Mouse (Mus musculus) kidney, adult 18-20 months (tissue): ENCODE measurements around the gene Acp7.

Experiments used
- DNase-seq: peaks from one replicate; pipeline ENCODE4 v3.0.0; 2021

Gene Acp7

DNA sequence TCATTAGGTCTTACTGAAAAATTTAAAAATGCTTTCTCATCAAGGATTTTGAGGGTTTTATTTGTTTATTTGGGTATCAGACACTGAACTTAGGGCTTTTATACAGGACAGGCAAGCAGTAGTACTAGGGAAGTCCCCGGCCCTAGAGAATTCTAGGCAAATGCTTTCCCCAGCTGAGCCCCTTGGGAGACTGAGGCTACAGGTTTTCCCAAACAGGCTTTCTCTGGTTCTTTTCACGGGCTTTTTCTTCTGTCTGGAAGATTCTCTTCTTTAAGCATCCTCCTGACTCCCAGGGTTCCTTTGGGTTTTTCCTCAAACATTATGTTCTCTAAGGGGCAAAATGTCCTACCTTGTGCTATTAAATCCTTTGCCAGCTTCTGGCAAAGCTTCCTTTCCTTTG, 32.2 kb downstream of the Acp7 start:
- no peak for DNase-seq

DNA sequence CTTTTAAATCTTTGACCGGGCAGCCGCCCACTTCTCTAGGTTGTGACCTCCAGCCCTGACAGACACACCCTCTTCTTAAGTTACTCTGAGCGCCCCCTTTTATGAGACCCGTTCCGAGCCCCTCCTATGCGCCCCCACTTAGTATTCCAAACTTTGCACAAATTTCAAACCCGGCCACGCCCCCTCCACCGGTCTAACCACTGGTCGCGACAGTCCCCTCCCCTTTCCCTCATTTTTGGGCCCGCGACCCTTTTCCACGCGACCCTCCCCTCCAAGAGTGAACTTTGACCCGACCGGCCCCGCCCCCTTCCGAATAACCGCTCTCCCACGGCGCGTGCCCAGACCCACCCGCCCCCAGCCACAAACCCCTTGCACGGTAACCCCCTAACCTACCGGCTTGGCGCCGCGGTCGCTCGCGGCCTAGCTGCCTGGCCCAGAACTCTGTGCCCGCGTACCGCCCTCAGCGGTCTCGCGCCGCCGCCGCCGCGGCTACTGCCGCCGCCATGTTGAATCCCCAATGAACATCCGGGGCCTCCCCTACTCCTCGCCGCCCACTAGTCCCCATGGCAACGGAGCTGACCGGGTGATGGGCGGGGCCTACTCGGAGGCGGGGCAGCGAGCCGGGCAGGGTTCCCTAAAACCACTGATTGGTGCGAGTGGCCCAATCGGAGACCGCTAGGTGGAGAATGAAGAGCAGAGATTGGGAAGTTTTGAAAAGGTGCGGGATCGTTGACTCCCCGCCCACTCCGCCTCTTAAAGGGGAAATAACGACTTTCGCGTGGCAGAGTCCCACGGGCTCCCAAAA, 33.3 kb downstream of the Acp7 start, which contains the start of the genes Samd4b and Pak4:
TSS of gene Samd4b (minus strand) at position 503 of the 805 bp plus-strand sequence.
TSS of gene Pak4 (minus strand) at position 544 of the 805 bp plus-strand sequence.
- peak; percentile 99 for DNase-seq

DNA sequence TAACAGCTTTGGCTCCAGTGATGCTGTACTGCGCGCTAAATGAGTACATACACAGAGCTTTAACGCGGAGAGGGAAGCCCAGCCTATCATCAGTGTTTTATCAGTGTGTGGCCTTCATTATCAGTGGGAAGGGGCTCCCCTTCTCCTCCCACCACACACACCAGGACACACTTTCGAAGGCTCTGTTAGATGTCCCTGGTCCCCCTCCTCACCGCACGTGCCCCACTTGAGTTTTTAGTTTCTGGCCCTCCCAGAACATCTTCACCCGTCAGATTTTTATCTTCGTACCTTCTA, 33.9 kb downstream of the Acp7 start:
- DNase-seq: no peak

DNA sequence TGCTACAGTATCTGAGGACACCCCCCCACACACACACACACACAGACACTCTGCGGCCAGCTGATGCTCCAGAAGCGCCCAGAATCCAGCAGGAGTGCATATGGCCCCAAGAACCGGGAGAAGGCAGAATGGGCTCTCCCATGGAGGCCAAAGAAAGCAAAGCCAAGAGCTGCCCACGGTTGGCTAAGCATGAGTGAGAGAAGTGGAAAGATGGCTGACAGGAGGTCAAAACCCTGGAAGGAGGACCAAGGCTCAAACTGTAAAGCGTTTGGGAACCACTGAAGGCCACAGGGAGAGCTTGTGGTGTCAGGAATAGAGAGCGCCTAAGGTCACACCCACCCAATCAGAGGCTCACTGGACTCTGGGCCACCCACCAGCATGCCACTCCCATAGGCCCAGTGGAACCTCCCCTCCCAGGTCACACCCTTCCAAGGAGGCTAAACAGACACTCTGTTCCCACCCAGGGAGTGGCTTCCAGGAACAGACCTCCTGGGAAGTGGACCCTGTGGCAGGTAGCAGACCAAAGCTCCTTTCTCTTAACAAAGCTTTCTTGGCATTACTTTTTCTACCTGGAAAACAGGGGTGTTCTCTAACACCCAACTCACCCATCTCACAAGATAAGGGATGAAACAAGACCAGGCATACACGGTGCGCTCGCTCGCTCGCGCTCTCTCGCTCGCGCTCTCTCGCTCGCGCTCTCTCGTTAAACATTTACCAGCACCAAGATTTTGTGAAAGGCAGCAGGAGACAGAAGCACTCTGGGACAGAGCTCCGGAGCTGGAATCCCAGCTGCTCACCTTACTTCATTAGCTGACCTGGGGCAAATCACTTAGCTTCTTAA, 34.5 kb downstream of the Acp7 start:
- DNase-seq: peak; percentile 85

DNA sequence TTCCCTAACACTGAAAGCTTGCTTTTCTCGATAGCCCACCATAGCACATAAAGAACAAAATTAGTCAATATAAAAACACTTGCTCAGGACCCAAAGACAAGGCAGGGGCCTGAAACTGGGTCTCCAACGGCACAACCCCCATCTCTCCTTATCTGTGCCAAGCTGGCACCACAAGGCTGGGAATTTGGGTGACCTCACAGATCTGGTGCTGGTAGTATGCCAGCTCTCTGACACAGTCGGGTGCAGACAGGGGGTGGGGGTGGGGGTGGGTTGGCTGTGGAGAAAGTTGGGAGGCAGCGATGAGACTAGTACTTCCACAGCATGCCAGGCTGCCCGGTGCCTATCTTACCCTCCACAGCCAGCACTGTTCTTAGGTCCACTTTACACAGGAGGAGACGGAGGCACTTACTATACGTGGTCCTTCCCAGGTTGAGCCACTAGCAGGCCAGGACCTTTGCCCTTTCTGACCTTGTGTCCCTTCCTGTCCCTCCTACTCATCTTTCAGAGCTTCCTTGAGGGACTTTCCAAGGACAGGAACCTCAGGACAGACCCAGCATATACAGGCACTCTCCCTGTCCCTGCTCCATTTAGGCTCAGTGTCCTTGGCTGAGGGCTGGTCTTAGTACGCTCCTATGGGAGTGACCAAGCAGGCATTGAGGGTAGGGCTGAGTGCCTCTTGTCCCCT, 35.2 kb downstream of the Acp7 start:
- DNase-seq: peak; percentile 45

DNA sequence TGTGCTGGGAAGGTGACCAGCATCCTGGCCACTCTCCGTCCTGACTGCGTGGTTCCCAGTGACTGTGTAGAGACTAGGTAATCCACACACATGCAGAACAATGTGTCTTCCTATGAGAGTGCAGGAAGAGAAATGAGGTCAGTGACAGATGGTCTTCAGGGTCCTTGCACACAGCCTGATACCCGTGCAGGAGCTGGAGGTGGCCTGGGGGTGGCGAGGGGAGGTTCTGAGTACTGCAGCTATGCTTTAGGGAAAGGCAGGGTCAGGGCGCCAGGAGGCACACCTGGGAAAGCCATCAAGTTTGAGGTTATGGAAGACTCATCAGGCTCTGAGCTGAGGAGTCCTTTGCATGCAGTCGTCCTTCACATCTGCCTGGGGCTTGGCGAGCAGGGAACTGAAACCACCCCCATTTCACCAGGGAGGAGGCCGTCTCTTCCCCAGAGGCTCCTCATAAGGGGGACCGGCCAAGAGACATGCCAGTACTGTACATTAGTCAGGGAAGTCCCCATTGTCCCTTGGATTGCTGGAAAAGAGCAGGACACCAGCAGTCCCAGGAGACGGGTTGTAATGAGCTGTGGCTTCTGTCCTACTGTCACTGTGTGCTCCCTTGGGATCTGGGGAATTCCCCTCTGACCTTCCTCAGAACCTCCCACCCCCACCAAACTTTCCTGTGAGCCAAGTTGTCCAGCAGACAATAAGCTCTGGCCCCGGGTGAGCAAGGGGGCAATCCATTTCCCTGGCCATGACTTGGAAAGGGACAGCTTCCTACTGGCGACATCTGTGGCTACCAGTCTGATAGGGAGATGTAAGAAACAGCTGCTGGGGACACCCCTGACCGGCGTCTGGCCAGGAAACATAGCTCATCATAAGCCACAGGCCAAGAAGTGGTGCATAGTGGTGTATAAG, 37.7 kb downstream of the Acp7 start:
- DNase-seq: peak; percentile 52

DNA sequence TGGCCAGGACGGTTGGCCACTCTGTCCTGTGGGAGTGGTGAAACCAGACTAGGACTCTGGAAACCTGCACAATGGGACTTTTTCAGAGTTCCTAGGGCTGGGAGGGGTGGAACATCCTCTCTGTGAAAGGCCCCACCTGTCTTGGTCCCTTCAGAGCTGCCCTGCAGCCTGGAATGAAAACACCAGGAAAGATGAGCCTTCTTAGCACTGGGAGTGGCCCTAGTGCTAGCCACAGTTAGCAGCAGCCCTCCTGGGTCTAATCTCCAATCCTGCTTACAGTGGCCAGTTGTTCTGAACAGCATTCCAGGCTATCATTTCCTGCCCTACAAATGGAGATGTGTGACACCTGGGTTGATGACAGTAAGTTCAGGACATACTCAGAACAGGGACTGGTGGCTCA, 39.3 kb downstream of the Acp7 start:
- DNase-seq: no peak

DNA sequence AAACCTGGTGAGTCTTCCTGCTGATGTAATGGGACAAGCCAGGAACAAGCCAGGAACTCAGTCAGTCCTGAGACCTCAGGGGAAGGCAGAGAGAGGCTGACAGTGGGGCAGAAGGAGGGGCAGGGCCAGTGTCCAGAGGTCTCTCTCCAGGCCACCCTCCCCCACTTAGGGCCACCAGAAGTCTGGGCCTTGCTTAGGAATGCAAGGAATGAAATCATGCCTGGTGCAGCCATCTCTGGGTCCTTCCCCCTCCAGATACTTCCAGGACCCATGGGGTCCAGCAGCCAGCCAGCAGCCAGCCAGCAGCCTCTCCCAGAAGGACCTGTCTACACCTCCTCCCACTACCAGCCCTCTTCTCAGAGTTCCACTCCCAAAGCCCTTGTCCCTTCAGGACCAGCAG, 43.5 kb downstream of the Acp7 start:
- peak; percentile 60 for DNase-seq

DNA sequence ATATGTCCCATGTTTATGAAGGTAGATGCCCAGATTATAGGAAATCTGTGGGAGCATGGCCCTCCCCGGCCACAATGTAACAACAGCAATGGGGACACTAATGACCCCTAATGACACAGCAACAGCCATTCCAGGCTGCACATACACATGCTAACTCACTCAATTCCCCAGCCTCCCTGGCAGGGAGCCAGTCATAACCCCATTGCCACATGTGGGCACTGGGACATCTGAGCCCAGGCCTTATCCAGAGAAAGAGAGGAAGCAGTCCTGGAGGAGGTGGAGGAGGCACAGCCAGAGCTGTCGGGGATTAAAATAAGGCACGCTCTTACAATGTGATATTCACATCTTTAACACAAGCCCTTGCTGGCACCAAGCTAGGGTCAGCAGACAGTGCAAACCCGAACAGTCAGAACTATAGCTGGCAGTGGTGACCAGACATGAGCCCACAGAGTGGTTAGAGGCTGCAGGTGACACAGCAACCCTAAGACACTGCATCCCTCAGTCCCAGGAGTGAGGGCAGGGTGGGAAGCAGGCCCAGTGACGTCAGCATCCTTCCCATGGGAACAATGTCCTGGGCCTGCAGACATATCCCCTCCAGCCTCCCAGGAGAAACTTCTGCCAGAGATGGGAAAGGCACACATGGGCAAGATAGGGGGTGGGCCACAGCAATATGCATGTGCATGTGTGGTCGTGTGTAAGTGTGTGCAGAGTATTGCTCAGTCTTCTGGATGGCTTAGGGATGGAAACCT, 44.3 kb downstream of the Acp7 start:
- DNase-seq: no peak

DNA sequence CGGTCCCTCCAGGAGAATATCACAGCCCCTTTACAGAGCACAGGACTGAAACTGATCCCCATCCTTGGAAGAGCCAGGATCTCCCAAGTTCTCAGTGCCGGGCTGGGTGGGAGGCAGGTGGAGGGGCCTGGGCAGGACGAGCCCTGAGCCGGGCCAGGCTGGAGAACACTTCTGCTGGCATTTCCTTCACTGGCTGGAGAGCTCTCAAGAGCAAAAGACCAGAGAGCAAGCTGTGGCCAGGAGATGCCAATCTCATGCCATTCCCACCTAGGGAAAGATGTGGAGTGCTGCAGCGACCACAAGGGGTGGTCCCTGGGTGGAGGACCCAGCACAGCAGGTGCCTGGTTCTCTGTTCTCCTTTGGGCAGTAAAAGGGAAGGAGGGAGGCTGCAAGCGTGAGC, 46.1 kb downstream of the Acp7 start:
- DNase-seq: no peak

DNA sequence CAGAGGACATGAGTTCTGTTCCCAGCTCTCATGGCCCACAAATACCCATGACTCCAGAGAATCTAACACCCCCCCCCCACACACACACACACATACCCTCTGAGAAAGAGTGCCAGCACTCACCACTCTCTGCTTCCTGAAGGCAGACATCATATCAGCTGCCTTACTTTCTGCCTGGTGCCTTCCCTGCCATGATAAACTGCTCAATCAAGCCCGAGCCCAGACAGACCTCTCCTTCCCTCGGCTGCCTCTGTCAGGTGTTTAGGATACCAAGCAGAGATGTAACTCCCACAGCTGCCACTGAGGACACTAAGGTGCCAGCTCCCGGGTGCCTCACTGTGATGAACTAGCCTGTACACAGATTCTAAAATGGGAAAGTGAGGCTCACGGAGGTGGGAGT, 46.7 kb downstream of the Acp7 start:
- DNase-seq: no peak

DNA sequence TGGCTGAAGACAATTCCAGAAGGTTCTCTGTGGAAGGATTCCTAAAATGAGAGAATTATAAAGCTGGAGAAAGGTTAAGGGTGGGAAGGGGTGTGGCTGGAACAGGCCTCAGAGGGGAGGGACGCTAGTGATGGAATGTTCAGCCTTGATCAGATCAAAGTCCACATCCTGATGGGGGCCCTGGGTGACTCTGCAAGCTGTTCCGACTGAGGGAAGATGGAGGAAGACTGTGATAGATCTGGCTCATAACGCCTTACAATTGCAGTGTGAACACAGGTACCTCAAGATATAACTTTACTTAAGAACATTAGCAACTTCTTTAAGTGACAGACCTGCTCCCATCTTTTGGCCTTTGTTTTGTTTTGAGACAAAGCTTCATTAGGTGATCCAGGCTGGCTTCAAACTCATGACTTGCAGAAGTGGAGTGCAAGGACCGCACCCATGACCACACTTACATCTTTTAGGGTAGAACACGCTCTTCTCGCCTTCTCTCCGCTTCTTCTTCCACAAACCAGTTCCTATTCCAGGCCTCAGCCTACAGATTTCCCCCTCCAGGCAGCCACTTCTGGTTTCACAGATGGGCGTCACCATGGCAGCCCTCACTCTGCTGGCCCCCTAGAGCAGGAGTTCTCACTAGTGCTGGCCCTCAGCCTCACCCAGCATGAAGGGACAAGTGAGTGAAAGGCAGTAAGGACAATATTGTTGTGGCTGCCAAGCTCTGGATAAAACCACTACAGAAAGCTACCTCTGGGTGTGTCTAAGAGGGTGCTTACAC, 47.4 kb downstream of the Acp7 start:
- DNase-seq: no peak

DNA sequence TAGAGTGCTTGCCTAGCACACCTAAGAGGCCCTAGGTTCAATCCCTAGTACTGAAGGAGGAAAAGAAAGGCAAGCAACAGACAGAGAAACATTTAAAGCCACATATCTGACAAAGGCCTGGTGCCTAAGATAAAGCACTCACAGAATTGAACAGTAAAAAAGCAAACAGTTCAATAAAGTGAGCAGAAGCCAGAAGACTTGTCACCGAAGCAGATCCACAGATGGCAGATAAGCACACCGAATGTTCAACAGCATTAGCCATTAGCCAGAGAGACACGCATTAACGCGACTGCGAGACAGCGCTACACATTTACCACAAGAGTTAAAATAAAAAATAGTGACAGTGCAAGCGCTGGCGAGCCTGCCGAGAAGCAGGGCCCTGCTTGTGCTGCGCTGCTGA, 48.3 kb downstream of the Acp7 start:
- DNase-seq: no peak

DNA sequence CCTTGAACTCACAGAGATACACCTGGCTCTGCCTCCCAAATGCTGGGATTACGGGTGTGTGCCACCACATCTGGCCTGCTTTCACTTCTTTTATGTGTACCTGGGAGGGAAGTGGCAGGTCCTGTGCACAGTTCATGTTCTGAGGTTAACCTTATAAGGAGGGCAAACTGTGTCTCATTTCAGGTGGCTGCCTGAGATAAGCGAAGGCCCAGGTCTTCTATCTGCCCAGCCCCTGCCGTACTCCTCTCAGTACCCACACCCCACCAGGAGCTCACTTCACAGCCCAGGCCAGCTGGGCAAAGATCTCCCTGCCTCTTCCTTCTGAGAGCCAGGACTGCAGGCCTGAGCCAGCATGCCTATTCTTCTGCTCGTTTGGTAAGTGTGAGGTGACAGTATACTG, 49.4 kb downstream of the Acp7 start:
- DNase-seq: no peak

DNA sequence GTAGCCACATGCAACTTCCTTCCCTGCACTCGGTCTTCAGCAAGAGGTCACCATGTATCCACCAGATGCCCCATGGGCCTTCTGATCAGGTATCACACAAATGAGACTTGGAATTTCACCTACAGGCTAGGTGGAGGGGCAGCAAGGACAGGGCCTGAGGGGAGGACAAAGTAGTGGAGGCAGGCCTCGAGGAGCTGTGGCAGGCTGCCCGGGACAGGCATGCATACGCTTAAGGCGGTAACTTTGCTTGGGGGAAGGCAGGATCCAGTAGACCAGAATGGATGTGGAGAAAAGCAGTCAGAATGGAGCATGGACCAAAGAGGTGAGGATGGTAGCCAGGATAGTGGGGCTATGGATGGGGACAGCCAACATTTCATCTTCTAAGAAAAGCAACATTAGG, 51.3 kb downstream of the Acp7 start:
- DNase-seq: no peak

DNA sequence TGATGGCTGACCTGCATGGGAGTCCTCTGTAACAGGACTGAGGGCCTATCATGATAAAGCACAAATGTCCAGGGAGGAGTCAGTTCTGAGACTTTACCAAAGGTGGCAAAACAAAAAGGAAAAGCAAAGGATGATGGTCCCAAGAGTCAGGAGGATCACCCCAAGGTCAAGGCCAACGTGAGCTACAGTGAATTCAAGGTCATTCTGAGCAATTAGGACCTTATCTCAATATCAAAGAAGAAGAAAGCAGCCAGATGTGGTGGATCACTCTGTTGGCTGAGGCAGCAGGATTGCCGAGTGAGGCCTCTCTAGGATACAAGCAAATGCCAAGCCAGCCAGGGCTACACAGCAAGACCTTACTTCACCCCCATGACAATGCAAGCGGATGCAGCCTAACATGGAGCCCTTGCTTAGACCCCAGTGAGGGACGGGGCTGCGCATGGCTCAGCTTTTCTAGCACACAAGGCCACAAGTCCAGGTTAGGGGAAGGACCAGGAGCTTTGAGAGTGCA, 52.5 kb downstream of the Acp7 start:
- no peak for DNase-seq

DNA sequence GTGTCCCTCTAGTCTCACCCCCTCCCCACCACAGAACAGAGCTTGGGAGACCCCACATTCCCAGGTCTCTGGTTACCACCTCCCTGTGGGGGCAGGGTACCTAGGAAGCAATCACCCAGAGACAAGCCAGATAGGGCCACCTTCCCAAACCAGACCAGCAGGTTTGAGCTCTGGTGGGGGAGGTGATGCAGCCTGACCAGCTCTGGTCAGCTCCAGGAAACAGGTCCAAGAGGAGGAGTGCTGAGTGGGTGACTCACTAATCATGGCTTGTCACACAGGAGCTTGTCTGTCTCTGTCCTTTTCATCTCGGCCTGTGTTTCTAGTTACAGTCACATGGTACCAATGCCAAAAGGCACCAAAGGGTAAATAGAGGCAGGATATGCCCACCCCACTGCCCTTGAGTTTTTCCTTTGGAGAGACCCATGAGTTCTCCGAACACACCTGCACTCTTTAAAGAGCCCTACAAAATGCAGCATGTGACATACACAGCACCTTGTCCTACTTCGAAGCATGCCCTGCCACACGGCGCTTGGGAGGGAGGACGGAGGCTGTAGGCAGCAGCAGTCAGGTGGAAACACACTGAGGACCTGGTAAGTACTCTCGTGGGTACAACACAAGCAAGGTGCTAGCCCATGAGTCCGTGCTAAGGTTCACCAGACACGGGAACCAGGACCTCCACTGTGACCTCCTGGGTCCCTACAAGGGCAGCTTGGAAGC, 53.1 kb downstream of the Acp7 start:
- DNase-seq: peak; percentile 74

DNA sequence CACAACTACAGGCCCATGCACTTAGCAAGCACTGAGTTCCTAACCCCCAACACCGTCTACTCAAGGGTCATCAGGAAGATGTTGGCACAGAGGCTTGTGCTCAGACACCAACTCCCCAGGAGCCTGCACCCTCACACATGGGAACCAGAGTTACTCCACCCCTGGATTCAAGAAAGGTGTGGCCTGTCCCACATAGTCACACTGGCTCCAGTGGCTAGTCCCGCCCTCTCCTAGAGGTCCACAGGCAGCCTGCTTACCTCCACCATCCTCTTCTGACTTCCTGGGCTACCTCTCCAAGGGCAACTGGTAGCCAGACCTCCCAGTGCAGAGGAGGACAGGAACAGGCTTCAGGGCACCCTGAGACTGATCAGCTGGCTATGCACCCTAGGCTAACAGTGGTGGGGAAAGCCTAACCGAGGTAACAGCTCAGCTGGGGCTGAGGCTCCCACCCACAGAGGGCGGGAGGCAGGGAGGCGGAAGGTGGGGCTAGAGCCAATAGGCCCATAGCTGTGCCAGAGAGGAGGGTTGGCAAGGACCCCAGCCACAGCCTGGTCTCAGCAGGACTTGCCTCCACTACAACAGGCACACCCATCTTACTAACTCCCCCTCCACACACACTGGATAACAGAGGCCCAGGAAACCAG, 54.7 kb downstream of the Acp7 start:
- DNase-seq: peak; percentile 64

DNA sequence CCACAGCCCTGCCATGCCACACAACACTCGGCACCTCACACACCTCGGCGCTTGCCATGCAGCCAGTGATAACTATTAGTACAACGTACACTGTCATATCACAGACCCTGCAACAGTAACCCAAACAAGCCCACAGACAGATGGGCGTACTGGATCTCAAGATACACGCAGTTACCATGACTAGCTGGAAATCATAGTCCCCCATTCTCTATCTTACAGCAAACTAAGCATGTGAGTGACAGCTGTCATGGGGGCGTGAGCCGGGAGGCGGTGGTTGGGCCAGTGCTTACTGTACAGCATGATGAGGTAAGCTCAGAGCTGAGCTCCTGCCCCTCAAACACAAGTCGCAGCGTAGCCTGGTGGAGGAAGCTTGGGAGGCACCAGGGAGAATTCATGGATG, 55.5 kb downstream of the Acp7 start:
- no peak for DNase-seq

DNA sequence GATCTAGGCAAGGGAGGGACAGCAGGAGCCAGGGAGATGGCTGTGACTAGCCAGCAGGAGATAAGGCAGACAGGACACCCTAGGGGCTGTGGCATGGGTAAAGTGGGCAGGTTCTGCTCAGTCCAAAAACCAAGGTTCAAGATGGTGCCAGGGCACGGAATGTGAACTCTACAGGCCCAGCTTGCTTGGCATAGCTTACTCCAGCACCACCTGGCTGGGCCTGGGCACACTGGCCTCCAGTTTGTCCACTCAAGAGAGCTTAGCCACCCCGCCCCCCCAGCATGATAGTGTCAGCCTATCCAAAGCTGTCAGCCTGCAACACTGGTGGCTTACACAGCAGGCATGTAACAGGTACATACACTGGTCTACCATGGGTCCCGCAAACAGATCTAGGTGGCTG, 57.9 kb downstream of the Acp7 start:
- no peak for DNase-seq
